Mouse (Mus musculus): ENCODE measurements around the gene Pole3. TPM values are rescaled to one million over a fixed set of nuclear protein-coding genes. Genes with fewer than 3 reads are reported as not detected.
"Not testable (repeated sequence)": the region's sequence is repeated elsewhere in the genome, so short reads cannot be mapped to it uniquely, and the experiment has no call there.

Pole3 gene
- polyA plus RNA-seq, 1 experiment = 44.8 TPM

DNA sequence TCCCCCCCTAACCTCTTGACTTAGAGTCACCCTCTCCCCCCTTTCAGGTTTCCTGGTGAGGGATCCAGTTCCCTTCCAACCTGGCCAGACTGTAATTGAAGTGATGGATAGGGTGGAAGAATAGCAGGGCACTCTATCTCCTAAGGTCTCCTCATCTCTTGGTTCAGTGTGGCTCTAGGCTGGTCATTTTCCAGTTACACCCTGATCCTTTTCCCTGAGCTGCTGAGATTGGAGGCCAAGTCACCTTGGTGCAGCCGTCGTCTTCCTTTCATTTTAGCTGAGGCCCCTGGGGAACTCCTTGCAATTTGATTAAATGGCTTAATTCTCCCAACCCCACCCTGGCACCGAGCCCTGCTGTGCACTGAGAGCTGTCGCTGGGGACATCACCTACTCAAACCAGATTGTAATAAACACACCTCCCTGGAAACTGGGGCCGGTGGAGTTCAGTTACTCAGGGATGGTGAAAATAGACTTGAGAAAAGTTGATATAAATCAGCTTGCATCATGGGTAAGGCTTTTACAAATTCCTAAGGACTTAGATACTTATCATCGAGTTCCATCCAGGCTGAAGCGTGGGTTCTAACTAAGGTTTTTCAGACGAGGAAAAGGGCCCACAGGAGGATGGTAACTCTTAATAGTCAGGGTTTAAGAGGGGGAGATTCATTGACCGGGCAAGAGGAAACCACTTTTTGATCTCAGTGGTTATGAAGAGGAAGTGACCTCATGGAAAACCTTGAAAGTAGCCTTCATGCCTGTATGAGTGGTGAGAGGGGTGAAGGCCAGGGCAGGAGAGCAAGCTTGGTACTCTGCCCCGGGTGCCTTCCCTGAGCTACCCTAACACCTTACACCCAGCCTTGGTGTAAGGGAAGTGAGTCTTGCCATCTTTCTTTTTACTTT, 43.9 kb downstream of the Pole3 start:
- peak overlapping the region; percentile 67 for H3K4me3 ChIP-seq (ENCODE audit: control insufficient read depth, low read depth, low read length)
- H3K27ac ChIP-seq (ENCODE audit: control insufficient read depth, insufficient read depth, low read depth, low read length) = no peak overlapping the region
- H3K4me1 ChIP-seq (ENCODE audit: control insufficient read depth, insufficient read depth, low read length) = peaks cover 8% of the 10 kb centered on the region
- H3K27me3 ChIP-seq (ENCODE audit: control insufficient read depth, insufficient read depth, low read length) = no peaks in the 10 kb centered on the region
- no peaks in the 10 kb centered on the region; the same call in 1 of the 2 replicates for H3K36me3 ChIP-seq (ENCODE audit: control insufficient read depth, insufficient read depth, low read length)
- no peak for TF ChIP-seq CTCF (IDR thresholded peaks at IDR 0.05; ENCODE audit: control insufficient read depth, insufficient read depth, insufficient replicate concordance, low read depth, low read length)
- TF ChIP-seq POLR2A (IDR thresholded peaks at IDR 0.05; ENCODE audit: control insufficient read depth, low read depth, low read length) = no peak

DNA sequence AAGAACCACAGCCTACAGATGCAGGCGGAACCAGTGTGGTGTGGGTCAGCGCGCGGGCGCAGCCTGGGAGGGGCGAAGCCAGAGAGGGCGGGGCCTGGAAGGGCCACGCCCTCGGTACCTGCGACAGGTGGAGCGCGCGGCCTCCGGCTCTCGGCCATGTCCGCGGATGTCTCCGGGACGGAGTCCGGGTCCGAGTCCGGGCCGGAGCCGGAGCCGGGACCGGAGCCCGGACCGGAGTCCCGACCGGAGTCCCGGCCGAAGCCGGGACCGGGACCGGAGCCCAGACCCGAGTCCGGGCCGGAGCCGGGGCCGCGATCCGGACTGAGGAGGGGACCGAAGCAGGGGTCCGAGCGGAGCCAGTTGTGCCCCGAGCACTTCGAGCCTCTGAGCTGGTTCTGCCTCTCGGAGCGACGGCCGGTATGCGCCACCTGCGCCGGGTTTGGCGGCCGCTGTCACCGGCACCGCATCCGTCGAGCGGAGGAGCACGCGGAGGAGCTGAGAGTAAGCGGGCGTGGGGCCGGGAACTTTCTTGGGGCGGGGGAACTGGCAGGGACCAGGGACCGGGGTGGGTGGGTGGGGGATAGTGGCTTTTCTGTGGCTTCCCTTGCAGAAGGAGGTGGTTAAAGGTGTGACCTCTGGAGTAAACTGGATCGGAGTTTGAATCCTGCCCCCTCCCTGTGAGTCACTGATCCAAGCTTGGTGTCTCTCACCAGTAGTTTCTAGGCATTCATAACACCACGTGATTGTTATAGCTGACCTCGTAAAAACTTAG, 44.7 kb downstream of the Pole3 start, which contains the start of gene Bspry:
Bspry (plus strand) TSS at position 117 of the 772 bp plus-strand sequence.
- Histone ChIP-seq H3K27me3 (ENCODE audit: control insufficient read depth, insufficient read depth, low read length) (no peaks in the 10 kb centered on the region), H3K27ac (ENCODE audit: control insufficient read depth, insufficient read depth, low read depth, low read length) (peak within 1 kb of the TSS; percentile 32; the same call in 1 of the 2 replicates), H3K4me1 (ENCODE audit: control insufficient read depth, insufficient read depth, low read length) (peaks cover 8% of the 10 kb centered on the region), H3K36me3 (ENCODE audit: control insufficient read depth, insufficient read depth, low read length) (no peaks in the 10 kb centered on the region; the same call in 1 of the 2 replicates), H3K4me3 (ENCODE audit: control insufficient read depth, low read depth, low read length) (peak within 1 kb of the TSS; percentile 87)
- TF ChIP-seq CTCF (IDR thresholded peaks at IDR 0.05; ENCODE audit: control insufficient read depth, insufficient read depth, insufficient replicate concordance, low read depth, low read length) (no peak), POLR2A (IDR thresholded peaks at IDR 0.05; ENCODE audit: control insufficient read depth, low read depth, low read length) (peak; percentile 63)

DNA sequence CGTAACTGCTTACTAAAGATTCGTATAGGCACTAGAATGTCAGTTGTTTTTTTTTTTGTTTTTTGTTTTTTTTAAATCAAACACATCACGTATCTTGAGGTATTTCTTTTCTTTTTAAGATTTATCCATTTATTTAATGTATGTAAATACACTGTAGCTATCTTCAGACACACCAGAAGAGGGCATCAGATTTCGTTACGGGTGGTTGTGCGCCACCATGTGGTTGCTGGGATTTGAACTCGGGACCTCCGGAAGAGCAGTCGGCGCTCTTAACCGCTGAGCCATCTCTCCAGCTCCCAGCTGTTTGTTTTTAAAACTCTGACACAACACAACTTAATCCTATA, 45.3 kb downstream of the Pole3 start:
- H3K27me3 ChIP-seq (ENCODE audit: control insufficient read depth, insufficient read depth, low read length) = not testable (repeated sequence)

DNA sequence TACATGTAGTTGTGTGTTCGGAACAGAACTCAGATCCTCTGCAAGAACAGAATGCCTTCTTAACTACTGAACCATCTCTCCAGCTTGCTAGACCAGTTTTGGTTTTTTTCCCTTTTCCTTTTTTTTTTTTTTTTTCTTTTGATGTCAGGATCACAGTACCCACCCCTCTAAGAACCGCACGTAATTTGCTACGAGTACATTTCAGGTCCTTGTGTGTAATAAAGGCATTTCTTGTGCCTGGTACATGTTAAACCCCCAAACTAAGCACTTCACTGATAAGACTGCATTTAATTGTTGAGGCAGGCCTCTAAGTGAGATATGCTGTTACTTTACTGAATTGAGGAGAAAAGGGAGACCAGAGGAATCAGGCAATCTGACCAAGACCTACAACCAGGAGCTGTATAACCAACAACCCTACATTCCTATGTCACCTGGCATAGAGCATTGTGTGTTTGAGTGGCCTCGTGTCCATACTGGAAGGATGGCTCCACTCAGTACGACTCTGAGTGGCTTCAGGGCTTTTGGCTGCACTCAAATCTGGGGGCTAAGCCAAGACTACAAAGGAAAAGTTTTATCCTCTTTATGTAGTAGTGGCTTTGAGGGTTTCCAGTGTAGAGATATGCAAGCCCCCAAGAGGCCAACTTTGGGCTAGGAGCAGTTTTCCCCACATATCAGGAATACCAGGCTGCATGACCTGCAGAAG, 47.2 kb downstream of the Pole3 start:
- Histone ChIP-seq H3K36me3 (ENCODE audit: control insufficient read depth, insufficient read depth, low read length) (no peaks in the 10 kb centered on the region), H3K4me1 (ENCODE audit: control insufficient read depth, insufficient read depth, low read length) (peaks cover 8% of the 10 kb centered on the region), H3K27me3 (ENCODE audit: control insufficient read depth, insufficient read depth, low read length) (no peaks in the 10 kb centered on the region), H3K4me3 (ENCODE audit: control insufficient read depth, low read depth, low read length) (no peak overlapping the region), H3K27ac (ENCODE audit: control insufficient read depth, insufficient read depth, low read depth, low read length) (no peak overlapping the region)
- TF ChIP-seq POLR2A (IDR thresholded peaks at IDR 0.05; ENCODE audit: control insufficient read depth, low read depth, low read length) (no peak), CTCF (IDR thresholded peaks at IDR 0.05; ENCODE audit: control insufficient read depth, insufficient read depth, insufficient replicate concordance, low read depth, low read length) (no peak)

More for the DNA sequence above, 45.3 kb downstream of the Pole3 start:
- H3K27ac ChIP-seq (ENCODE audit: control insufficient read depth, insufficient read depth, low read depth, low read length); H3K36me3 ChIP-seq (ENCODE audit: control insufficient read depth, insufficient read depth, low read length); H3K4me1 ChIP-seq (ENCODE audit: control insufficient read depth, insufficient read depth, low read length): not testable (repeated sequence)
- H3K4me3 ChIP-seq (ENCODE audit: control insufficient read depth, low read depth, low read length) = peak overlapping the region; percentile 87
- 0 out of 2 replicates have a peak, but pooled peaks have one; percentile 3 for TF ChIP-seq CTCF (IDR thresholded peaks at IDR 0.05; ENCODE audit: control insufficient read depth, insufficient read depth, insufficient replicate concordance, low read depth, low read length)

DNA sequence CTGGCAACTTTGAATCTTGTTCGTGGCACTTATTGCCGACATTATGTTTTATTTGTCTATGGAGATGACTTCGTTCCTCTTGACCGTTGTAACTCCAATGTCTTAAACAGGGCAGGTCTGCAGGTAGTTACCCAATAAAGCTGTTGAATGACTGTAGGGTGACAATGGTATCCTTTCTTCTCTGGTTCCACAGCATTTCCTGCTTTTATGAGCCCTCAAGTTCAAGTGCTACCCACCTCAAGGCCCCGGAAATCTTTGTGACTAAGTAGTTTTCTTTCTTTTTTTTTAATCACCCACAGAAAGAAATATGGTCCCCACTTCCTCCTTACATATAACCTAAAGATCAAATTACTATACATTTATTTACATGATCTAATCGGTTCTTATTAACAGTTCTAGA, 49.1 kb downstream of the Pole3 start:
- H3K27ac ChIP-seq (ENCODE audit: control insufficient read depth, insufficient read depth, low read depth, low read length) = no peak overlapping the region
- no peak for TF ChIP-seq POLR2A (IDR thresholded peaks at IDR 0.05; ENCODE audit: control insufficient read depth, low read depth, low read length)
- TF ChIP-seq CTCF (IDR thresholded peaks at IDR 0.05; ENCODE audit: control insufficient read depth, insufficient read depth, insufficient replicate concordance, low read depth, low read length) = no peak

DNA sequence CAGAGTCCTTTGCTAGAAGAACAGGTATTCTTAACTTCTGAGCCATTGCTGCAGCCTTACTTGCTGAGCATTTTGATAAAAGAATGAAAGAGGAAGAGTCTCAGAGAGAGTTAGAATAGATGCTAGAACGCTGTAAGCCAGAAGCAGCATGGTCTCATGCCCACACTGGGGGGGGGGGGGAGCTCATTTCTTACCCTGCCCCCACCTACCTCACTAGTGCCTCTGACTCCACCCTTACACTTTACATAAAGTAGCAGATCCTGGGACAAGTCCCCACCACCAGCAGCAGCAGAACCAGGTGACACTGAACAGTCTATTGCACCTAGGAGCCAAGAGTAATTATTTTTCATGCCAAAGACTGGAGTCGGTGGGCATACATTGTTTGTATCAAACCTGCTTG, 49.7 kb downstream of the Pole3 start:
- no peaks in the 10 kb centered on the region for H3K27me3 ChIP-seq (ENCODE audit: control insufficient read depth, insufficient read depth, low read length)
- H3K4me1 ChIP-seq (ENCODE audit: control insufficient read depth, insufficient read depth, low read length) = peaks cover 3% of the 10 kb centered on the region
- TF ChIP-seq POLR2A (IDR thresholded peaks at IDR 0.05; ENCODE audit: control insufficient read depth, low read depth, low read length) (no peak), CTCF (IDR thresholded peaks at IDR 0.05; ENCODE audit: control insufficient read depth, insufficient read depth, insufficient replicate concordance, low read depth, low read length) (no peak)
- H3K27ac ChIP-seq (ENCODE audit: control insufficient read depth, insufficient read depth, low read depth, low read length) = no peak overlapping the region
- H3K4me3 ChIP-seq (ENCODE audit: control insufficient read depth, low read depth, low read length) = no peak overlapping the region
- no peaks in the 10 kb centered on the region for H3K36me3 ChIP-seq (ENCODE audit: control insufficient read depth, insufficient read depth, low read length)

More for the DNA sequence above, 49.1 kb downstream of the Pole3 start:
- Histone ChIP-seq H3K4me3 (ENCODE audit: control insufficient read depth, low read depth, low read length) (no peak overlapping the region), H3K27me3 (ENCODE audit: control insufficient read depth, insufficient read depth, low read length) (no peaks in the 10 kb centered on the region), H3K4me1 (ENCODE audit: control insufficient read depth, insufficient read depth, low read length) (peaks cover 7% of the 10 kb centered on the region), H3K36me3 (ENCODE audit: control insufficient read depth, insufficient read depth, low read length) (no peaks in the 10 kb centered on the region)

Other genes starting within 250 kb of the Pole3 start
- 6.1 and 6.5 TPM in 2 replicates for gene Fkbp15, start 164.5 kb downstream of the Pole3 start, polyA plus RNA-seq (2012; rRNA removed)
- gene Slc31a1, start 164.3 kb downstream of the Pole3 start, polyA plus RNA-seq (2012; rRNA removed) = 14.4 and 18.1 TPM in 2 replicates
- gene Cdc26, start 116.4 kb downstream of the Pole3 start, polyA plus RNA-seq (2012; rRNA removed) = 16.0 and 19.2 TPM in 2 replicates
- 9.2 and 9.6 TPM in 2 replicates for gene Prpf4, start 116.3 kb downstream of the Pole3 start, polyA plus RNA-seq (2012; rRNA removed)
- 4.2 and 4.3 TPM in 2 replicates for gene Rnf183, start 89.8 kb downstream of the Pole3 start, polyA plus RNA-seq (2012; rRNA removed)
- gene Wdr31, start 54.2 kb downstream of the Pole3 start, polyA plus RNA-seq (2012; rRNA removed) = 202 and 208 TPM in 2 replicates
- gene Bspry, start 45.0 kb downstream of the Pole3 start, polyA plus RNA-seq (2012; rRNA removed) = 443 and 501 TPM in 2 replicates
- 5.9 and 7.0 TPM in 2 replicates for gene Hdhd3, start 21.6 kb downstream of the Pole3 start, polyA plus RNA-seq (2012; rRNA removed)
- gene Alad, start 5.2 kb downstream of the Pole3 start, polyA plus RNA-seq (2012; rRNA removed) = 57.5 and 64.0 TPM in 2 replicates
- gene 4933430I17Rik, start 301 bp upstream of the Pole3 start, polyA plus RNA-seq (2012; rRNA removed) = 9.8 and 10.4 TPM in 2 replicates
- gene Rgs3, start 34.8 kb upstream of the Pole3 start, polyA plus RNA-seq (2012; rRNA removed) = 65.5 and 75.4 TPM in 2 replicates

All from testis, adult 2 months (tissue).